Mouse (Mus musculus): Measurements from ENCODE around the gene Trpm6.

GRCm38 (mm10) chr19:18720337-18720736 lies 29.4 kb upstream of the Trpm6 start:
- TF ChIP-seq EP300 (optimal IDR thresholded peaks at IDR 0.05) (no peak), CTCF (IDR thresholded peaks at IDR 0.05; ENCODE audit: low read depth) (no peak)

All from stomach, postnatal 0 days (tissue).